Comparison of ENCODE assay signal across 8 mouse cellular contexts in genomic region chr1:82838469-82839295, GRCm38 (mm10). TPM values are rescaled to one million over a fixed set of nuclear protein-coding genes. Genes with fewer than 3 reads are reported as not detected.
DNase-seq lines count a peak whose midpoint lies in the region; ATAC-seq lines count a peak whose summit lies in the region.

No protein-coding gene starts in this region.

- peak overlapping the region; percentile 73 for H3K4me2 ChIP-seq in kidney, embryonic 15.5 days
- H3K4me2 ChIP-seq in hindbrain, embryonic 14.5 days (replicated peaks) = peak overlapping the region; percentile 83
- H3K4me2 ChIP-seq in midbrain, embryonic 14.5 days (ENCODE audit: low read length) = peak overlapping the region; percentile 56

- peak overlapping the region; percentile 91; the same call in 1 of the 2 replicates for H3K9ac ChIP-seq in kidney, embryonic 15.5 days
- H3K9ac ChIP-seq in hindbrain, embryonic 14.5 days = peak overlapping the region; percentile 90
- H3K9ac ChIP-seq in midbrain, embryonic 14.5 days (replicated peaks; ENCODE audit: low read length) = peak overlapping the region; percentile 92

- peak overlapping the region; percentile 99 for H3K4me3 ChIP-seq in kidney, embryonic 15.5 days (replicated peaks)
- H3K4me3 ChIP-seq in embryonic facial prominence, embryonic 10.5 days = peak overlapping the region; percentile 100
- H3K4me3 ChIP-seq in hindbrain, embryonic 14.5 days (replicated peaks; ENCODE audit: low read length) = peak overlapping the region; percentile 97
- peak overlapping the region; percentile 92 for H3K4me3 ChIP-seq in midbrain, embryonic 14.5 days (replicated peaks; ENCODE audit: low read depth, low read length)

- H3K4me1 ChIP-seq in kidney, embryonic 15.5 days = peaks cover 14% of the 10 kb centered on the region
- peaks cover 20% of the 10 kb centered on the region for H3K4me1 ChIP-seq in embryonic facial prominence, embryonic 10.5 days
- peaks cover 20% of the 10 kb centered on the region for H3K4me1 ChIP-seq in hindbrain, embryonic 14.5 days (replicated peaks; ENCODE audit: control insufficient read depth, insufficient read depth, low read length)
- H3K4me1 ChIP-seq in midbrain, embryonic 14.5 days (ENCODE audit: control insufficient read depth, insufficient read depth, low read length) = peaks cover 13% of the 10 kb centered on the region

- no peaks in the 10 kb centered on the region for H3K9me3 ChIP-seq in kidney, embryonic 15.5 days (replicated peaks)
- no peaks in the 10 kb centered on the region for H3K9me3 ChIP-seq in embryonic facial prominence, embryonic 10.5 days
- H3K9me3 ChIP-seq in hindbrain, embryonic 14.5 days (ENCODE audit: control insufficient read depth, low read length) = no peaks in the 10 kb centered on the region
- no peaks in the 10 kb centered on the region for H3K9me3 ChIP-seq in midbrain, embryonic 14.5 days (ENCODE audit: control insufficient read depth, low read length)

- H3K27ac ChIP-seq in kidney, embryonic 15.5 days = no peak overlapping the region
- peak overlapping the region; percentile 95 for H3K27ac ChIP-seq in embryonic facial prominence, embryonic 10.5 days (replicated peaks)
- H3K27ac ChIP-seq in hindbrain, embryonic 14.5 days = peak overlapping the region; percentile 86
- H3K27ac ChIP-seq in midbrain, embryonic 14.5 days (replicated peaks; ENCODE audit: low read depth, low read length) = peak overlapping the region; percentile 89

- ATAC-seq in kidney, embryonic 15.5 days (replicated peaks; ENCODE audit: low FRiP score) = no peak; the same call in 1 of the 2 replicates
- ATAC-seq in hindbrain, embryonic 14.5 days (ENCODE audit: low FRiP score) = peak; percentile 51
- ATAC-seq in midbrain, embryonic 14.5 days (ENCODE audit: low FRiP score, low TSS enrichment) = 0 out of 2 replicates have a peak, but pooled peaks have one; percentile 15

- 25% methylated on average over 18 of the region's 18 CpGs for WGBS in kidney, embryonic 15.5 days
- 32% methylated on average over 18 of the region's 18 CpGs for WGBS in embryonic facial prominence, embryonic 10.5 days
- 27% methylated on average over 18 of the region's 18 CpGs for WGBS in hindbrain, embryonic 14.5 days
- WGBS in midbrain, embryonic 14.5 days = 33% methylated on average over 18 of the region's 18 CpGs

- H3K36me3 ChIP-seq in kidney, embryonic 15.5 days = 0 out of 2 replicates have a peak, but pooled peaks cover 9% of the 10 kb centered on the region
- peaks cover 5% of the 10 kb centered on the region for H3K36me3 ChIP-seq in embryonic facial prominence, embryonic 10.5 days (replicated peaks)
- H3K36me3 ChIP-seq in hindbrain, embryonic 14.5 days (replicated peaks; ENCODE audit: control insufficient read depth, insufficient read depth) = no peaks in the 10 kb centered on the region
- no peaks in the 10 kb centered on the region for H3K36me3 ChIP-seq in midbrain, embryonic 14.5 days (ENCODE audit: control insufficient read depth, insufficient read depth, low read length)

- H3K27me3 ChIP-seq in kidney, embryonic 15.5 days = no peaks in the 10 kb centered on the region
- H3K27me3 ChIP-seq in embryonic facial prominence, embryonic 10.5 days (replicated peaks; ENCODE audit: low read depth, poor library complexity, severe bottlenecking) = no peaks in the 10 kb centered on the region
- no peaks in the 10 kb centered on the region for H3K27me3 ChIP-seq in hindbrain, embryonic 14.5 days (ENCODE audit: control insufficient read depth, insufficient read depth, low read length)
- H3K27me3 ChIP-seq in midbrain, embryonic 14.5 days (ENCODE audit: control insufficient read depth, insufficient read depth, low read length) = no peaks in the 10 kb centered on the region

- no peak for DNase-seq in kidney, postnatal 14 days
- no peak for DNase-seq in embryonic facial prominence, embryonic 10.5 days (ENCODE audit: low spot score)
- no peak for DNase-seq in hindbrain, embryonic 14.5 days (ENCODE audit: low spot score)
- peak; percentile 36 for DNase-seq in midbrain, embryonic 14.5 days
- DNase-seq in layer of hippocampus, postnatal 36 days = no peak
- DNase-seq in ovary, adult 18-20 months (ENCODE audit: low spot score) = no peak
- DNase-seq in frontal cortex, postnatal 36 days (ENCODE audit: low spot score in 2 of 2) = no peak

RNA-seq across cellular contexts. Expression of gene Agfg1, which starts 0.6 kb away (rescaled TPM):
- polyA plus RNA-seq in kidney, embryonic 15.5 days (2015; fragmentation: Nextera tagmentation; extraction: Ambion mirVana) = 29.7 and 33.0 TPM in 2 replicates
- 32.3 and 35.4 TPM in 2 replicates for polyA plus RNA-seq in embryonic facial prominence, embryonic 10.5 days (2016; fragmentation: Nextera tagmentation; extraction: Ambion mirVana)
- 42.9 and 46.4 TPM in 2 replicates for polyA plus RNA-seq in hindbrain, embryonic 14.5 days (2014; fragmentation: Nextera tagmentation; extraction: Ambion mirVana)
- 32.4 and 43.7 TPM in 2 replicates for polyA plus RNA-seq in midbrain, embryonic 14.5 days (2014; fragmentation: Nextera tagmentation; extraction: Ambion mirVana)
- 10 to 100 TPM; 80.0 to 80.4 TPM for total RNA-seq in layer of hippocampus, postnatal 36 days (2021)
